Mouse (Mus musculus) kidney, adult 10 weeks (tissue): ENCODE measurements around the gene P2rx5. TPM values are rescaled to one million over a fixed set of nuclear protein-coding genes. Genes with fewer than 3 reads are reported as not detected.

ENCODE experiments used
- polyA plus RNA-seq: library from polyadenylated mRNA; stranded (reverse); fragments of 350-450 nt; fragmentation: Illumina TruSeq; extraction: RNeasy Lipid Tissue Mini Kit (QIAGEN cat#74804); gene quantifications from one replicate; pipeline ENCODE4 v1.2.3, GENCODE M21; 2014; ENCODE audit warnings: low read depth, low replicate concordance

Gene P2rx5
- polyA plus RNA-seq, result 4.8 TPM

GRCm38 (mm10) chr11:73159957-73160810 is at the start of gene P2rx5:
Gene P2rx5 (plus strand): TSS chr11:73160421.

DNA sequence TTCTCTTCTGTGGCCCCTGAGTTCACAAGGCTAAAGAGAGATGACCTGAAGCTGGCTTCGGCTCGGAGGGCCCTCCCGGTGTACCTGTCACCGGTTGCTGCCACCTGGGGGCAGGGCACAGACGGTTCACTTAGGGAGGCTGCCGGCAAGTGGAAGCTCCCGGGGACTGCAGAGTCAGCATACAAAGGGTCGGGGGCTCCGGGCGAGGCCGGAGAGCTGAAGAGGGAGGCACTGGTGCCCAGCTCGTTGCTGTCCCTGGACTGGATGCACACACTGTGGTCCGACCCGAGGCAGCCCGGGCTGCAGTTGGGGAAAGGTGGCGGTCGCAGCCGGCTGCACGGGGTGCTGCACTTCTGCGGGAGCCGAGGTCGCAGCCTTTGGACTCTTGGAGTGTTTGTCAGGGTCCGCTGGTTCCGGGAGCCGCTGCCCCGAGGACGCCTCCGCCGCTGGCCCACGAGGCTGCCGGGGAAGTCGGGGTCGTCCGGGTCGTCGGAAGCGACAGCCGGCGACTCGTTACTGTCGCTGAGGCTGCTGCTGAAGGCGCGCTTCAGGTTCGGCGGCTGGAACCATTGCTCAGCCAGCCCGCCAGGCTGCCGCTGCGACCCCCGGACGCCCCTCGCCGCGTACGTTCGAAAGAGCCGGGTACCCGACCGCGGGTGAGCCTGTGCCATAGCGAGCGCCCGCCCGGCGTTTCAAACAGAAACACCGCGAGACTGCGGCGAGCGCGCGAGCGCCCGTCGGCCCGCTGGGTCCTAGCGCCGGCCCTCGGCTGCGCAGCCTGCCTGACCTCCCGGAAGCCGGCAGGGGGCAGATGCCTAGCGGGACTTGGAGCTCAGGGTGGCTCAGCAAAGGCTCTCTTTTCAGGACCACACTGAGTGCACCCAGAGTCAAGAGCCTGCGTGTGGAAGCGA is 22.4 kb upstream of the P2rx5 start, which contains the start of gene Haspin:
Gene Haspin (minus strand): TSS at position 704 of the 911 bp plus-strand sequence.

DNA sequence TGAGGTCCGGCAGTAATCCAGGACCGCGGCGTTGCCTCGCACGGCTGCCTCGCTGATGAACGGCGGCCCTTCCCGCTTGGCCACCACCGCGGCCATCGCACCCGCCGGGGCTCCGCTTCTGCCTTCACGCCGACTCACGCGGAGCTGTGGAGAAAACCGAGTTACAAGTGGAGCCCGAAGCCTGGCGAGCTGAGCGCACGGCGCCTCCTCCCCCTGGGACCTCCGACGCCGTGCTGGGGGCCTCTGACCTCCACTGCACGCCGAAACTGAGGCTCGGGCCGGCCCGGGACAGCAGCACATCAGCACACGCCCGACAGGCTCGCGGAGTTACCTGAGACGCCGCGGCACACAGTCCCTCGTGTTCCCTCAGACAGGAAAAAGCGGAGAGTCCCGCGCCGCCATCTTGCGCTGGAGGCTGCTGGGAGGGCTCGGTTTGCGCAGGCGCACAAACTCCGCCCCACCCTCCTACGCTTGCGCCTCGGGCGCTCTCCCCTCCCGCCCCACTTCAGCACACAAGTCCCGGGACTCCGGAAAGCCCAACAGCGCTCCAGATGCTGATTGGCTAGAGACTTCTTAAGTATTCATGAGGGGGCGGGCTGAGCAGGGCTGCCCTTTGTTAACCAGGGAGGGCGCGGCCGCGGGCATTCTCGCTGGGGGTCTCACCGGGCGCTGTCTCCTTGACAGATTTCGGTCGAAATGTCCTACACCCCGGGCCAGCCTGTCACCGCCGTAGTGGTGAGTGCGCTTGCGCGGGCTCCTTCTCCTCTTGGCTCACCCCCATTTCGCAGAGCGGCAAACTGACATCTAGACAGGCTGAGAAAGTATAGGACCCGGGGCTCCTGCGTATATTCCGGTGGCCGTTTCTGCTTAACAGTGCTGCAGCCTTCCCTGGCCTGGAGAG is 16.6 kb downstream of the P2rx5 start, which contains the start of the genes Emc6 and Tax1bp3:
Gene Emc6 (minus strand): TSS at position 430 of the 901 bp plus-strand sequence.
Gene Tax1bp3 (plus strand): TSS at position 476 of the 901 bp plus-strand sequence.

GRCm38 (mm10) chr11:73198603-73199229 is 38.5 kb downstream of the P2rx5 start, which contains the start of gene Ctns:
Gene Ctns (minus strand): TSS chr11:73199042.

GRCm38 (mm10) chr11:73199230-73199712 is 39.0 kb downstream of the P2rx5 start, which contains the start of gene Shpk:
Gene Shpk (plus strand): TSS chr11:73199460.

Other genes with a start within 250 kb of the P2rx5 start
- 5.0 TPM for gene Atp2a3, start 199.3 kb upstream of the P2rx5 start, polyA plus RNA-seq
- gene P2rx1, start 161.3 kb upstream of the P2rx5 start, polyA plus RNA-seq, result 1.1 TPM
- gene Camkk1, start 141.4 kb upstream of the P2rx5 start, polyA plus RNA-seq, result 0.16 TPM
- 6.7 TPM for gene Ncbp3, start 112.6 kb upstream of the P2rx5 start, polyA plus RNA-seq
- gene Itgae, start 69.8 kb upstream of the P2rx5 start, polyA plus RNA-seq, result 0.40 TPM
- gene Haspin, start 22.1 kb upstream of the P2rx5 start, polyA plus RNA-seq, result 3.6 TPM
- 90.2 TPM for gene Emc6, start 16.6 kb downstream of the P2rx5 start, polyA plus RNA-seq
- gene Tax1bp3, start 16.7 kb downstream of the P2rx5 start, polyA plus RNA-seq, result 31.2 TPM
- gene Ctns, start 38.6 kb downstream of the P2rx5 start, polyA plus RNA-seq, result 20.8 TPM
- gene Shpk, start 39.0 kb downstream of the P2rx5 start, polyA plus RNA-seq, result 7.5 TPM
- gene Trpv1, start 73.9 kb downstream of the P2rx5 start, polyA plus RNA-seq, result not detected
- 0.20 TPM for gene Trpv3, start 107.0 kb downstream of the P2rx5 start, polyA plus RNA-seq
- gene Aspa, start 169.2 kb downstream of the P2rx5 start, polyA plus RNA-seq, result 470 TPM
- not detected for gene Gm49340, start 169.3 kb downstream of the P2rx5 start, polyA plus RNA-seq
- gene Spata22, start 169.3 kb downstream of the P2rx5 start, polyA plus RNA-seq, result 0.85 TPM
- not detected for gene Olfr20, start 190.4 kb downstream of the P2rx5 start, polyA plus RNA-seq
- gene Olfr376, start 210.8 kb downstream of the P2rx5 start, polyA plus RNA-seq, result not detected
- not detected for gene Olfr1, start 239.2 kb downstream of the P2rx5 start, polyA plus RNA-seq